Mouse (Mus musculus) kidney, adult 18-20 months (tissue): ENCODE measurements around the gene Pigk.
A peak's percentile ranks its signal among the peaks of the same experiment; 100 is the strongest.
"Not testable (repeated sequence)": the region's sequence is repeated elsewhere in the genome, so short reads cannot be mapped to it uniquely, and the experiment has no call there.

Experiments
- DNase-seq: peaks from one replicate; pipeline ENCODE4 v3.0.0; 2021

Gene Pigk

GRCm38 (mm10) chr3:152776363-152776762 lies 62.5 kb downstream of the Pigk start:
- DNase-seq: no peak

- peak; percentile 59 for DNase-seq
These were observed 63.1 kb downstream of the Pigk start for GRCm38 (mm10) chr3:152776872-152777540.

GRCm38 (mm10) chr3:152779819-152780218 lies 65.9 kb downstream of the Pigk start:
- no peak for DNase-seq

- peak; percentile 70 for DNase-seq
These were observed 69.9 kb downstream of the Pigk start for GRCm38 (mm10) chr3:152783792-152784191.

GRCm38 (mm10) chr3:152784353-152784752 lies 70.5 kb downstream of the Pigk start:
- DNase-seq: not testable (repeated sequence)

GRCm38 (mm10) chr3:152788301-152788953 lies 74.5 kb downstream of the Pigk start:
- not testable (repeated sequence) for DNase-seq

- peak; percentile 42 for DNase-seq
These were observed 78.7 kb downstream of the Pigk start for GRCm38 (mm10) chr3:152792601-152793000.

GRCm38 (mm10) chr3:152793006-152793405 lies 79.1 kb downstream of the Pigk start:
- DNase-seq: no peak

- DNase-seq: no peak
These were observed 82.3 kb downstream of the Pigk start for GRCm38 (mm10) chr3:152796216-152796615.

- DNase-seq: no peak
These were observed 83.5 kb downstream of the Pigk start for GRCm38 (mm10) chr3:152797354-152797753.

- DNase-seq: peak; percentile 57
These were observed 86.0 kb downstream of the Pigk start for GRCm38 (mm10) chr3:152799738-152800431.

GRCm38 (mm10) chr3:152813905-152814304 lies 100.0 kb downstream of the Pigk start:
- no peak for DNase-seq

- DNase-seq: no peak
These were observed 101.2 kb downstream of the Pigk start for GRCm38 (mm10) chr3:152815110-152815509.

- no peak for DNase-seq
These were observed 106.5 kb downstream of the Pigk start for GRCm38 (mm10) chr3:152820406-152820805.

GRCm38 (mm10) chr3:152821202-152821601 lies 107.3 kb downstream of the Pigk start:
- DNase-seq: peak; percentile 63

GRCm38 (mm10) chr3:152831377-152831776 lies 117.5 kb downstream of the Pigk start:
- DNase-seq: peak; percentile 7

GRCm38 (mm10) chr3:152831974-152832373 lies 118.1 kb downstream of the Pigk start:
- no peak for DNase-seq

- DNase-seq: no peak
These were observed 118.5 kb downstream of the Pigk start for GRCm38 (mm10) chr3:152832436-152832835.

GRCm38 (mm10) chr3:152837407-152837806 lies 123.5 kb downstream of the Pigk start:
- DNase-seq: no peak

GRCm38 (mm10) chr3:152837938-152838337 lies 124.0 kb downstream of the Pigk start:
- no peak for DNase-seq

GRCm38 (mm10) chr3:152841264-152841663 lies 127.4 kb downstream of the Pigk start:
- DNase-seq: no peak

- DNase-seq: no peak
These were observed 128.7 kb downstream of the Pigk start for GRCm38 (mm10) chr3:152842648-152843047.

GRCm38 (mm10) chr3:152843925-152844324 lies 130.0 kb downstream of the Pigk start:
- no peak for DNase-seq
